Mouse (Mus musculus): ENCODE measurements around the gene Duoxa1. TPM values are rescaled to one million over a fixed set of nuclear protein-coding genes. Genes with fewer than 3 reads are reported as not detected.
"Not testable (repeated sequence)": the region's sequence is repeated elsewhere in the genome, so short reads cannot be mapped to it uniquely, and the experiment has no call there.

Gene Duoxa1
- polyA plus RNA-seq, 1 experiment: not detected

- TF ChIP-seq FLI1 (IDR thresholded peaks at IDR 0.05; ENCODE audit: low read length) (no peak), GATA1 (IDR thresholded peaks at IDR 0.05; ENCODE audit: borderline replicate concordance, low read length) (no peak)
- H3K36me3 ChIP-seq (replicated peaks; ENCODE audit: low read length): no peaks in the 10 kb centered on the region
Measured at GRCm38 (mm10) chr2:122334170-122334569, 20.6 kb upstream of the Duoxa1 start.

GRCm38 (mm10) chr2:122332222-122332621 lies 18.7 kb upstream of the Duoxa1 start:
- TF ChIP-seq GATA1 (IDR thresholded peaks at IDR 0.05; ENCODE audit: borderline replicate concordance, low read length) (no peak), FLI1 (IDR thresholded peaks at IDR 0.05; ENCODE audit: low read length) (no peak)
- no peak overlapping the region for H3K4me3 ChIP-seq (replicated peaks)
- H3K36me3 ChIP-seq (replicated peaks; ENCODE audit: low read length): no peaks in the 10 kb centered on the region
- H3K4me1 ChIP-seq: no peaks in the 10 kb centered on the region; the same call in 1 of the 2 replicates
- H3K9me3 ChIP-seq: no peaks in the 10 kb centered on the region
- peaks cover 54% of the 10 kb centered on the region for H3K27me3 ChIP-seq (replicated peaks)

More at GRCm38 (mm10) chr2:122334170-122334569, 20.6 kb upstream of the Duoxa1 start:
- no peaks in the 10 kb centered on the region for H3K9me3 ChIP-seq
- H3K4me1 ChIP-seq: peaks cover 3% of the 10 kb centered on the region; the same call in 1 of the 2 replicates
- H3K4me3 ChIP-seq (replicated peaks): no peak overlapping the region
- H3K27me3 ChIP-seq (replicated peaks): peaks cover 56% of the 10 kb centered on the region

GRCm38 (mm10) chr2:122330317-122330716 lies 16.8 kb upstream of the Duoxa1 start:
- not testable (repeated sequence) for H3K9me3 ChIP-seq

GRCm38 (mm10) chr2:122327986-122328385 lies 14.5 kb upstream of the Duoxa1 start:
- no peaks in the 10 kb centered on the region for H3K36me3 ChIP-seq (replicated peaks; ENCODE audit: low read length)

More at GRCm38 (mm10) chr2:122330317-122330716, 16.8 kb upstream of the Duoxa1 start:
- H3K36me3 ChIP-seq (replicated peaks; ENCODE audit: low read length); H3K4me3 ChIP-seq (replicated peaks); H3K4me1 ChIP-seq: not testable (repeated sequence)
- peaks cover 50% of the 10 kb centered on the region for H3K27me3 ChIP-seq (replicated peaks)

GRCm38 (mm10) chr2:122325361-122325760 lies 11.8 kb upstream of the Duoxa1 start:
- H3K36me3 ChIP-seq (replicated peaks; ENCODE audit: low read length): no peaks in the 10 kb centered on the region
- TF ChIP-seq GATA1 (IDR thresholded peaks at IDR 0.05; ENCODE audit: borderline replicate concordance, low read length): no peak
- no peak for TF ChIP-seq FLI1 (IDR thresholded peaks at IDR 0.05; ENCODE audit: low read length)
- no peaks in the 10 kb centered on the region for H3K4me1 ChIP-seq
- peaks cover 63% of the 10 kb centered on the region for H3K27me3 ChIP-seq (replicated peaks)
- H3K9me3 ChIP-seq: no peaks in the 10 kb centered on the region
- no peak overlapping the region for H3K4me3 ChIP-seq (replicated peaks)

More at GRCm38 (mm10) chr2:122327986-122328385, 14.5 kb upstream of the Duoxa1 start:
- Histone ChIP-seq H3K4me1 (no peaks in the 10 kb centered on the region), H3K9me3 (no peaks in the 10 kb centered on the region), H3K27me3 (replicated peaks) (peaks cover 57% of the 10 kb centered on the region), H3K4me3 (replicated peaks) (no peak overlapping the region)
- no peak for TF ChIP-seq GATA1 (IDR thresholded peaks at IDR 0.05; ENCODE audit: borderline replicate concordance, low read length)
- TF ChIP-seq FLI1 (IDR thresholded peaks at IDR 0.05; ENCODE audit: low read length): no peak

- H3K9me3 ChIP-seq: no peaks in the 10 kb centered on the region
- no peaks in the 10 kb centered on the region for H3K4me1 ChIP-seq
- H3K27me3 ChIP-seq (replicated peaks): peaks cover 58% of the 10 kb centered on the region
- no peak for TF ChIP-seq GATA1 (IDR thresholded peaks at IDR 0.05; ENCODE audit: borderline replicate concordance, low read length)
- TF ChIP-seq FLI1 (IDR thresholded peaks at IDR 0.05; ENCODE audit: low read length): no peak
- H3K36me3 ChIP-seq (replicated peaks; ENCODE audit: low read length): no peaks in the 10 kb centered on the region
- no peak overlapping the region for H3K4me3 ChIP-seq (replicated peaks)
Measured at GRCm38 (mm10) chr2:122324586-122324985, 11.1 kb upstream of the Duoxa1 start.

- Histone ChIP-seq H3K4me3 (replicated peaks) (no peak overlapping the region), H3K4me1 (no peaks in the 10 kb centered on the region), H3K9me3 (no peaks in the 10 kb centered on the region), H3K36me3 (replicated peaks; ENCODE audit: low read length) (no peaks in the 10 kb centered on the region), H3K27me3 (replicated peaks) (peaks cover 58% of the 10 kb centered on the region)
- TF ChIP-seq FLI1 (IDR thresholded peaks at IDR 0.05; ENCODE audit: low read length) (no peak), GATA1 (IDR thresholded peaks at IDR 0.05; ENCODE audit: borderline replicate concordance, low read length) (no peak)
Measured at GRCm38 (mm10) chr2:122323960-122324359, 10.4 kb upstream of the Duoxa1 start.

GRCm38 (mm10) chr2:122317384-122317783 lies 3.9 kb upstream of the Duoxa1 start:
- H3K4me3 ChIP-seq (replicated peaks): no peak overlapping the region
- TF ChIP-seq GATA1 (IDR thresholded peaks at IDR 0.05; ENCODE audit: borderline replicate concordance, low read length): no peak
- no peak for TF ChIP-seq FLI1 (IDR thresholded peaks at IDR 0.05; ENCODE audit: low read length)
- H3K4me1 ChIP-seq: peaks cover 11% of the 10 kb centered on the region
- H3K36me3 ChIP-seq (replicated peaks; ENCODE audit: low read length): no peaks in the 10 kb centered on the region
- H3K27me3 ChIP-seq (replicated peaks): peaks cover 74% of the 10 kb centered on the region
- no peaks in the 10 kb centered on the region for H3K9me3 ChIP-seq

- TF ChIP-seq GATA1 (IDR thresholded peaks at IDR 0.05; ENCODE audit: borderline replicate concordance, low read length) (no peak), FLI1 (IDR thresholded peaks at IDR 0.05; ENCODE audit: low read length) (no peak)
- Histone ChIP-seq H3K4me1 (peaks cover 19% of the 10 kb centered on the region), H3K9me3 (no peaks in the 10 kb centered on the region), H3K36me3 (replicated peaks; ENCODE audit: low read length) (no peaks in the 10 kb centered on the region), H3K27me3 (replicated peaks) (peaks cover 84% of the 10 kb centered on the region), H3K4me3 (replicated peaks) (no peak within 1 kb of the TSS)
Measured at GRCm38 (mm10) chr2:122315372-122315771, 1.8 kb upstream of the Duoxa1 start, which contains the start of gene Duox1. Gene Duox1, plus strand, starts transcription at chr2:122315672.

- Histone ChIP-seq H3K4me1 (peaks cover 19% of the 10 kb centered on the region), H3K4me3 (replicated peaks) (peak overlapping the region; percentile 81), H3K36me3 (replicated peaks; ENCODE audit: low read length) (no peaks in the 10 kb centered on the region), H3K9me3 (no peaks in the 10 kb centered on the region), H3K27me3 (replicated peaks) (peaks cover 90% of the 10 kb centered on the region)
- TF ChIP-seq FLI1 (IDR thresholded peaks at IDR 0.05; ENCODE audit: low read length) (no peak), GATA1 (IDR thresholded peaks at IDR 0.05; ENCODE audit: borderline replicate concordance, low read length) (no peak)
Measured at GRCm38 (mm10) chr2:122312722-122313417, 660 bp downstream of the Duoxa1 start.

Measured in megakaryocyte, embryonic 14.5 days (primary cell).